Comparison of ENCODE assay signal across 10 mouse cellular contexts in genomic region chr4:88543649-88544234, GRCm38 (mm10). TPM values are rescaled to one million over a fixed set of nuclear protein-coding genes. Genes with fewer than 3 reads are reported as not detected.
DNase-seq lines count a peak whose midpoint lies in the region; ATAC-seq and TF ChIP-seq lines count a peak whose summit lies in the region.
"Had no signal": no experiment of that assay in that cellular context is flagged by ENCODE, and none has a peak within 500 bp of the region (broad histone marks: within the 10 kb centered on the region; RNA-seq: fewer than 3 reads in every experiment).

No protein-coding gene starts in this region.

- H3K9ac ChIP-seq in lung, postnatal 0 days (replicated peaks; ENCODE audit: low read depth), result no peak overlapping the region
- H3K9ac ChIP-seq in stomach, postnatal 0 days (ENCODE audit: low read length), result no peak overlapping the region

- H3K27me3 ChIP-seq in heart, embryonic 10.5 days (ENCODE audit: insufficient read depth, poor library complexity, severe bottlenecking), result no peaks in the 10 kb centered on the region
- H3K27me3 ChIP-seq in lung, postnatal 0 days (replicated peaks; ENCODE audit: insufficient read depth, low read length), result no peaks in the 10 kb centered on the region
- H3K27me3 ChIP-seq in stomach, postnatal 0 days (ENCODE audit: control insufficient read depth, insufficient read depth, low read length), result no peaks in the 10 kb centered on the region

- H3K4me3 ChIP-seq in heart, embryonic 10.5 days, result no peak overlapping the region
- H3K4me3 ChIP-seq in lung, postnatal 0 days (ENCODE audit: low read depth, low read length), result no peak overlapping the region
- H3K4me3 ChIP-seq in stomach, postnatal 0 days (ENCODE audit: low read depth, low read length), result no peak overlapping the region
- H3K4me3 ChIP-seq: erythroblast, embryonic 14.5 days had no signal

- no peak overlapping the region for H3K27ac ChIP-seq in heart, embryonic 10.5 days
- no peak overlapping the region for H3K27ac ChIP-seq in lung, postnatal 0 days (ENCODE audit: low read length)
- no peak overlapping the region for H3K27ac ChIP-seq in stomach, postnatal 0 days (replicated peaks)

- peak; percentile 42 to 56 for DNase-seq in heart, adult 9 months (ENCODE audit: low spot score in 2 of 2)
- DNase-seq in heart, embryonic 10.5 days (ENCODE audit: low spot score), result no peak
- DNase-seq in B cell, adult 2 months, result peak; percentile 25 to 31
- DNase-seq in ZHBTc4 (ENCODE audit: low read depth, low spot score), result peak; percentile 75
- peak; percentile 79 for DNase-seq in forelimb bud, embryonic 11.5 days (ENCODE audit: low read depth, low spot score)
- DNase-seq in lung, postnatal 0 days (ENCODE audit: low spot score), result peak; percentile 88
- no peak for DNase-seq in stomach, postnatal 0 days (ENCODE audit: low spot score)
- no peak for DNase-seq in testis, postnatal 10 days (ENCODE audit: low spot score)

- no peaks in the 10 kb centered on the region for H3K9me3 ChIP-seq in heart, embryonic 10.5 days
- H3K9me3 ChIP-seq in lung, postnatal 0 days (ENCODE audit: low read length), result no peaks in the 10 kb centered on the region
- H3K9me3 ChIP-seq in stomach, postnatal 0 days (ENCODE audit: control insufficient read depth, low read length), result no peaks in the 10 kb centered on the region

- H3K36me3 ChIP-seq in heart, embryonic 10.5 days, result no peaks in the 10 kb centered on the region
- no peaks in the 10 kb centered on the region for H3K36me3 ChIP-seq in lung, postnatal 0 days (ENCODE audit: insufficient read depth, low read length)
- H3K36me3 ChIP-seq in stomach, postnatal 0 days (ENCODE audit: control insufficient read depth, insufficient read depth, low read length), result no peaks in the 10 kb centered on the region

- no peak overlapping the region for H3K4me2 ChIP-seq in lung, postnatal 0 days (replicated peaks; ENCODE audit: low read depth, low read length)
- H3K4me2 ChIP-seq in stomach, postnatal 0 days (replicated peaks; ENCODE audit: low read depth), result no peak overlapping the region

- H3K4me1 ChIP-seq in heart, embryonic 10.5 days, result no peaks in the 10 kb centered on the region
- H3K4me1 ChIP-seq in lung, postnatal 0 days (ENCODE audit: insufficient read depth, low read depth, low read length), result no peaks in the 10 kb centered on the region
- H3K4me1 ChIP-seq in stomach, postnatal 0 days (replicated peaks; ENCODE audit: control insufficient read depth, insufficient read depth), result no peaks in the 10 kb centered on the region

- 47% methylated on average over 2 of the region's 2 CpGs for WGBS in heart, embryonic 10.5 days
- 47% methylated on average over 2 of the region's 2 CpGs for WGBS in lung, postnatal 0 days
- WGBS in stomach, postnatal 0 days, result 46% methylated on average over 2 of the region's 2 CpGs

- TF ChIP-seq CTCF in lung, postnatal 0 days (IDR thresholded peaks at IDR 0.05), result peak; percentile 95
- peak; percentile 98 for TF ChIP-seq CTCF in stomach, postnatal 0 days (IDR thresholded peaks at IDR 0.05; ENCODE audit: low read depth)

- no peak for ATAC-seq in lung, postnatal 0 days
- ATAC-seq in stomach, postnatal 0 days (ENCODE audit: low FRiP score, low TSS enrichment), result peak; percentile 53; the same call in 1 of the 2 replicates

- TF ChIP-seq EP300 in lung, postnatal 0 days (IDR thresholded peaks at IDR 0.05), result no peak
- no peak for TF ChIP-seq EP300 in stomach, postnatal 0 days (optimal IDR thresholded peaks at IDR 0.05)

RNA-seq across cellular contexts. Expression of gene Ifna15, which starts 14.3 kb away (rescaled TPM):
- not detected in 2 replicates for polyA plus RNA-seq in heart, embryonic 10.5 days (2016; fragmentation: Nextera tagmentation; extraction: Ambion mirVana)
- not detected in 2 replicates for polyA plus RNA-seq in lung, postnatal 0 days (2015; fragmentation: Nextera tagmentation; extraction: Ambion mirVana)
- polyA plus RNA-seq in stomach, postnatal 0 days (2015; fragmentation: Nextera tagmentation; extraction: Ambion mirVana), result not detected in 2 replicates
- polyA plus RNA-seq: erythroblast, embryonic 14.5 days; small intestine, adult 2 months had no signal

RNA-seq across cellular contexts. Expression of gene Ifnb1, which starts 21.2 kb away (rescaled TPM):
- polyA plus RNA-seq in heart, embryonic 10.5 days (2016; fragmentation: Nextera tagmentation; extraction: Ambion mirVana), result not detected in 2 replicates
- polyA plus RNA-seq in lung, postnatal 0 days (2015; fragmentation: Nextera tagmentation; extraction: Ambion mirVana), result not detected in 2 replicates
- polyA plus RNA-seq in stomach, postnatal 0 days (2015; fragmentation: Nextera tagmentation; extraction: Ambion mirVana), result not detected in 2 replicates
- polyA plus RNA-seq: erythroblast, embryonic 14.5 days; small intestine, adult 2 months had no signal

RNA-seq across cellular contexts. Expression of gene Ifna14, which starts 27.9 kb away (rescaled TPM):
- polyA plus RNA-seq in heart, embryonic 10.5 days (2016; fragmentation: Nextera tagmentation; extraction: Ambion mirVana), result not detected in 2 replicates
- not detected in 2 replicates for polyA plus RNA-seq in lung, postnatal 0 days (2015; fragmentation: Nextera tagmentation; extraction: Ambion mirVana)
- not detected in 2 replicates for polyA plus RNA-seq in stomach, postnatal 0 days (2015; fragmentation: Nextera tagmentation; extraction: Ambion mirVana)
- polyA plus RNA-seq: erythroblast, embryonic 14.5 days; small intestine, adult 2 months had no signal

RNA-seq across cellular contexts. Expression of gene Ifna9, which starts 48.4 kb away (rescaled TPM):
- not detected in 2 replicates for polyA plus RNA-seq in heart, embryonic 10.5 days (2016; fragmentation: Nextera tagmentation; extraction: Ambion mirVana)
- polyA plus RNA-seq in lung, postnatal 0 days (2015; fragmentation: Nextera tagmentation; extraction: Ambion mirVana), result not detected in 2 replicates
- not detected in 2 replicates for polyA plus RNA-seq in stomach, postnatal 0 days (2015; fragmentation: Nextera tagmentation; extraction: Ambion mirVana)
- polyA plus RNA-seq: erythroblast, embryonic 14.5 days; small intestine, adult 2 months had no signal

RNA-seq across cellular contexts. Expression of gene Ifna12, which starts 59.4 kb away (rescaled TPM):
- not detected in 2 replicates for polyA plus RNA-seq in heart, embryonic 10.5 days (2016; fragmentation: Nextera tagmentation; extraction: Ambion mirVana)
- not detected in 2 replicates for polyA plus RNA-seq in lung, postnatal 0 days (2015; fragmentation: Nextera tagmentation; extraction: Ambion mirVana)
- polyA plus RNA-seq in stomach, postnatal 0 days (2015; fragmentation: Nextera tagmentation; extraction: Ambion mirVana), result not detected in 2 replicates
- polyA plus RNA-seq: erythroblast, embryonic 14.5 days; small intestine, adult 2 months had no signal

Comparison
In these comparisons a context has a peak if more than half of its experiments do, and no peak if none do; other contexts are left out.
1. DNase-seq: peak in heart, adult 9 months (2 of 2), B cell, adult 2 months (2 of 2), ZHBTc4 (single experiment), forelimb bud, embryonic 11.5 days (single experiment) and lung, postnatal 0 days (single experiment); none in heart, embryonic 10.5 days (single experiment), stomach, postnatal 0 days (single experiment) and testis, postnatal 10 days (single experiment).